Mouse (Mus musculus) cerebellum, adult 9-10 months (tissue): ENCODE results near the gene Cib3.

Experiments used
- DNase-seq: peaks from one replicate; pipeline ENCODE4 v3.0.0; 2022

The Cib3 gene

DNA sequence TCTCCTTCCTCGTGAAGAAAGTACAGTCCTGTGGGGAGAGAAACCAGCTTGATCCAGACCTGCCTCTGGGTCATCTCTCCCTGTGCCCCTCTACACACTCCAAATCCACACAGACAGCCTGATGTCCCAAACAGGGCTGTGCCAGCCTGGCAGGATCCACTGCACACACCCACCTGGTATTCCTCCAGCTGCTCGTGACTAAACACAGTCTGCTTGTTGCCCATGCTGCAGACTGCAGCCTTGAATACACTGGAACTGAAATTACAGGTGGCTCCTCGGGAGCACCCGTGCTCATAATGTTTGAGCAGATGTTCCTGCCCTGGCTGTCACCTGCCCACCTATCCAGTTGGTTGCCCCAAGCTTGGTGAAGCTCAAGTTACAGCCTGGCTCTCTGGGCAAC lies at the start of gene Cib3:
TSS of gene Cib3 (minus strand) at position 87 of the 400 bp plus-strand sequence.
- no peak for DNase-seq

- DNase-seq, result no peak
Observed at GRCm38 (mm10) chr8:72261872-72262271, 49.2 kb upstream of the Cib3 start.

DNA sequence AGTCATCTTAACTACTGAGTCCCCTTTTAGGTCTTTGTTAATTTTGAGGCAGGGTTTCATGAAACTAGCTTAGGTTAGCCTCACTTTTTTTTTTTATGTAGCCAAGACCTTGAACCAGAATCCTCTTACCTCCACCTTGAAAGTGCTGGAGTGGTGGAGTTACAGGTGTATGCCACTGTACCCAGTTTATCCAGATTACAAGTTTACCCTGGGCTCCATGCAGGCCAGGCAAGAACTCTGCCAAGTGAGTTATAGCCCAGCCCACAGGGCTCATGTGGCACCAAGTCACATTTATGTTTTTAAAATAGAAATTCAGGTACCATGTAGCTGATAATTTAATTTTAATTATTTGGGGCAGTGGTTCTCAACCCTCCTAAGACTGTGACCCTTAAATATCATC lies 48.8 kb upstream of the Cib3 start:
- DNase-seq, result no peak

GRCm38 (mm10) chr8:72261019-72261418 lies 48.4 kb upstream of the Cib3 start:
- DNase-seq, result peak; percentile 24

DNA sequence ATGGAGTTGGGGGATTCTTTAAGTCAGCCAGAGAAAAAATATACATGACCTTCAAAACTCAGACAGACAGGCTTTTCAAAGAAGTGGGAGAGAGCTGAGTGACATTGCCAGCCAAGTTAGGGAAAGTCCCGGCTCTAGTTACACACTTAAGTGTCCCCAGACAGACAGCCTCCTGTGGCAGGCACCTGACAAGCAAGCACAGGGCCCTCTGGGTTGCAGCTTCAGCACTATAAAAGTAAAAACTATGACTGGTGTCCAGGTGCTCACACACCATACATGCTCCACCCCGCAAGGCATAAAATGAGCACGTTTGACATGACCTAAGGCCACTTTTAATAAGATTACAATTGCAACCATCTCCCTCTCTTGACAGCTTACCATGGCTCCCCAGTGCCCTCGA lies 47.9 kb upstream of the Cib3 start:
- DNase-seq, result no peak

GRCm38 (mm10) chr8:72259862-72260261 lies 47.2 kb upstream of the Cib3 start:
- no peak for DNase-seq

GRCm38 (mm10) chr8:72257902-72258238 lies 45.2 kb upstream of the Cib3 start:
- DNase-seq, result no peak

GRCm38 (mm10) chr8:72257171-72257901 lies 44.7 kb upstream of the Cib3 start:
- no peak for DNase-seq

- DNase-seq, result no peak
Observed at GRCm38 (mm10) chr8:72244610-72245009, 32.0 kb upstream of the Cib3 start.

- no peak for DNase-seq
Observed at GRCm38 (mm10) chr8:72242226-72242625, 29.6 kb upstream of the Cib3 start.

GRCm38 (mm10) chr8:72240951-72241350 lies 28.3 kb upstream of the Cib3 start:
- DNase-seq, result peak; percentile 56

- no peak for DNase-seq
Observed at GRCm38 (mm10) chr8:72240403-72240763, 27.7 kb upstream of the Cib3 start.

DNA sequence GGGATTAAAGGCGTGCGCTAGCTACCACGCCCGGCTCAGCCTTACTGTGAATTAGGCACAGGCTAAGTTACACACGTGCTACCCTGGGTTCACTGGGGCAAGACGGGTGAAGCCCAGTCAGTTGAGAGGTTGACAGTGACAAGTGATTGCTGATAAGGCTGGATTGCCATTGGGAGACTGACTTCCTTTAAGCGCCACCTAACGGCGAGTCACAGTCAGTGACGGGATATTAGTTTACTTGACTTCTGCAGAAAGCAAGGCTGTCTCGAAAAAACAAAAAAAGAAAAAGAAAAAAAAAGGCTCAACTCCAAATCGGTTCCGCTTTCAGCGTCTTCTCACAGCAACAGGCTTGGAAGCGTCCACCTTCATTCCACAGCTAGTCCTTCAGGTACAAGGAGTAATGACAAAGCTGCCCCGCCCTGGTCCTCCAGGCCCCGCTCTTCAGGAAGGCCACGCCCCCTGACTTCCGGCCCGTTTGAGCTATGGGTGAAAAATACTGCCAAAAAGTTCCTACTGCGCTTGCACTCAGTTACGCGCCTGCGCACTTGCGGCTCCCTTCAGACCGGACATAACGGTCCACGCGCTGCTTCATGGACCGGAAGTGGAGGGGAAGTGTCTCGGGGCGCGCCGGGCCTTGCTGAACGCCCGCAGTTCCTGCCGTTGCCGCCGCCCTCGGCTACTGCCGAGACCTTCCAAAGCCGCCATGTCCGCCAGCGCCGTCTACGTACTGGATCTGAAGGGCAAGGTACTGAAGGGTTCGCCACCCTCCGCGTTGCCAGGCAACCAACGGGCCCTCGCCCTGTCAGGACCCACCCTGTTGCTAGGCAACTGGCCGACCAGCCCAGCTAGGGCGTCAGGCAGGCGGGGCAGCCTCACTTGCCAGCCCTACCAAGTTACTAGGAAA lies 27.1 kb upstream of the Cib3 start, which contains the start of gene Ap1m1:
TSS of gene Ap1m1 (plus strand) at position 520 of the 904 bp plus-strand sequence.
- DNase-seq, result peak; percentile 98

DNA sequence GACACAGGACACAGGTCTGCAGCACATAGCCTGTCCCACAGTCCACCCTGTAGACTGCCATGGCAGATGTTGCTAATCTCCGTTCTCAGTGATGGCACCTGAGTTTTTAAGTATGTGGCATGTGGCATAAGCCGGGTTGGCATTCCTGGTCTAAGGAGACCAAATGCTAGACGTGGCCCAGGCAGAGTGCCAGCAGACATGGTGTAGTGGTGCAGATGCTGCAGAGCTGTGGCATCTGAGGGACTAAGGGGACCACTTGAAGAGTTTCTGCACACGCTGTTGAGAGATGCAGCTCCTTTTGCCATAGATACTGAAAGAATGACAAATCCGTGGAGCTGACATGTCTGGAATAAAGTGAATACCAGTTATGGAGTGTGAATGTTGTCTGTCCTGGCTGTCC lies 10.0 kb upstream of the Cib3 start:
- DNase-seq, result no peak

DNA sequence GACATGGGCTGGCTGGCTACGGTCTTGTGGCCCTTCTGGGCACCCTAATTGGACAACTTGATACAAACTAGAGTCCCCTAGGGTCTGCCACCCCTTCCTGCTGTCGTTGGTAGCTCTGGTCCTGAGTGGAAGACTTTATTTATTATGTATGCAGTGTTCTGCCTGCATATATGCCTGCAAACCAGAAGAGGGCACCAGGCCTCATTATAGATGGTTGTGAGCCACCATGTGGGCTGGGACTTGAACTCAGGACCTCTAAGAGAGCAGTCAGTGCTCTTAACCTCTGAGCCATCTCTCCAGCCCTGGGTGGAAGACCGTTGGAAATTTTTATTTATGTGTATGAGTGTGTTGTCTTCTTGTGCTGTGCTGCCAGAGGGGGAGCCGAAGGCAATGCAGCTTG lies 8.1 kb upstream of the Cib3 start:
- no peak for DNase-seq

DNA sequence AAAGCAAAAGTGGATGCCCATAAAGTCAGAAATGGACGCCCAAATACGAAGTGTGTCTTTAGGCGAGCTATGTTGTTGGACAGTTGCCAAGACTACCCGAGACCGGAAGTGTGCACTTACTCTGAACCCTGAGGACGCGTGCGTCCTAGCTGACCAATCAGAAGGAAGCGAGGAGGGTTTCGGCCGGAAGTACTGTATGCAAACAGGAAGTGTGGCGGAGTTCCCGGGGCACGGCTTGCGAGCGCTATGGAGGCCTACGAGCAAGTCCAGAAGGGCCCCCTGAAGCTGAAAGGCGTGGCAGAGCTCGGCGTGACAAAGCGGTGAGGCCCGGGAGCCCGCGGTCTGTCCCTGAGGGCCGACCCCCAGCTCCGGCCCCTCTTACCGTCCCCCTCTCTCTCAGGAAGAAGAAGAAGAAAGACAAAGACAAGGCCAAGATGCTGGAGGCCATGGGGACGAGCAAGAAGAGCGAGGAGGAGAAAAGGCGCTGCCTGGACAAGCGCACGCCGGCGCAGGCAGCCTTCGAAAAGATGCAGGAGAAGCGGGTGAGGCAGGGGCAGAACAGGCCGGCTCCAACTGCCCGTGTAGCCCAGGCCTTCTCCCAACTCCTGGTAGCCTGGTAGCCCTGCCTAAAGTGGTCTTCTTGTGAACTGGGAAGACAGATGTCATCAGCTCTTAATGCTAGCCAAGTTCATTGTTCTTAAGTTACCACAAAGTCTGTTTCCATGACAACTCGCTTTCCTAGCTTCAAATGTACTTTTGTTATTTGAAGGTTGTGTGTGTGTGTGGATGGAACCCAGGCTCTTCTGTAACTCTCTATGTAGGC lies 7.1 kb upstream of the Cib3 start, which contains the start of gene Fam32a:
TSS of gene Fam32a (plus strand) at position 190 of the 823 bp plus-strand sequence.
- DNase-seq, result peak; percentile 92

- no peak for DNase-seq
Observed at GRCm38 (mm10) chr8:72218781-72219540, 6.3 kb upstream of the Cib3 start.

DNA sequence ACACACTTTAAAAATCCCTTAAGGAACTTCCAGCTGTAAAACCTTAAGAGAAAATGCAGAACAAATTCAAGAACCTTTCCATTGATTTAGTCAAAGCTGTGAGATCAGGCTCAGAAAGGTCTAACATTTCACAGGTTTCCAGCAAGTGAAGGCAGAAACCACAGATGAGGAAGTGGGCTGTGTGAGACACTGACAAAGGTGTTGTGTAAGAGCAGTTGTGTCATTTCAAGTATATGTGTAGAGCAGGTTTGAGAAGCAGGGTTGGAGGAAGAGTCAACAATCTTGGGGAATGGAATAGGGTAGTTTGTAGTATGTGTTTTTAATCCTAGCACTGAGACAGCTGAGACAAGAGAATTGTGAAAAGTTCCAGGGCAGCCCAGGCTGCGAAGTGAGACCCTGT lies 3.2 kb upstream of the Cib3 start:
- no peak for DNase-seq

DNA sequence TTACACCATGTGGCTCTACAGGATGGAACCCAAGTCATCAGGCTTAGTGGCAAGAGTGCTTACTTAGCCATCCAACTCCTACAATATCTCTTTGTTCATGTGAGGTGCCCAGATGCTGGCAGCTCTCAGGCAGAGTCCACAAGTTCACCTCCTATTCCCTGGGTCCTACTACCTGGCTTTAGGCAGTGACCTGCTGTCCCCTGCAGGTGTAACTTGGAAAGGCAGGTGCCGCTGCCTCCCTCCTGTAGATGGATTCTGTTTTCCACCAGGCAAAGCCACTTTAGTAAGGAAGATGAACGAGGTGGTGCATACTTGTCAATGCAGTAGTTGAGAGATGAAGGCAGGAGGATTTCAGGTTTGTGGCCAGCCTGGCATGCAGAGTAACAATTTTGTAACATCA lies 2.4 kb upstream of the Cib3 start:
- DNase-seq, result no peak

- no peak for DNase-seq
Observed at GRCm38 (mm10) chr8:72213536-72213935, 899 bp upstream of the Cib3 start, which contains the start of gene Gm11034. Gene Gm11034, minus strand, starts transcription at chr8:72213636.

DNA sequence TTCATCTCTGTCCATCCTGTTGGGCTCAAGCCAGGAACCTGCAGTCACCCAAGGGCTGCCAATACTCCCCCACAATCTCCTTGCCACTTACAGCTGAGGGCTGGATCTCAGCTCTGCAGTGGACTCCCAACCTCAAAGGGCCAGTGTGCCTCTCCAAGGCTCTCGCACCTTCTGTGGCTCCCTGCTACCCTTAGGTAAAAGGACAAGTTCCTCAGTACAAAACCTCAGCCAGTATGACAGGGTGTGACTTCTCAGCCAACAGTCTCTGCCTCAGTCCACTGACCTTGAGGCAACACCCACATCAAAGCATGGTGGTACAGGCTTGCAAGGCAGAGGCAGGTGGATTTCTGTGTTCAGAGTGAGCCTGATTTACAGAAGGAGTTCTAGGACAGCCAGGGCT lies 791 bp downstream of the Cib3 start:
- DNase-seq, result no peak

DNA sequence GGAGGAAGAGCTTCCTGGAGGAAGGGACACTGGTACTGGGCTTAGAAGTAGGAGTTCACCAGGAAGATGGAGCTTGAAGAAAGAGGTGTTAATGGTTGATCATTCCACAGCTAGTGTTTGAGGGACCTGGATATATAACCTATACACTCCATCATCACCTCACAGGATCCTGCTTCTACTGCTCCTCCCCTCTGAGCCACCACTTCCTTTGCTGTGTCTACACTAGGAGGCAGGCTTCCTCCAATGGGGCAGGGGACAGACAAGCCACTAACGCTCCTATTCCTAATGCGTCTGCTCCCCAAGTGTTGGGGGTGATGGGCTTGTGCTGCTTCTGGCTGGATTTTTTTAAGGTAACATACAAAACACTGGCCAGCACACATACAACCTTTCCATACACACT lies 1.9 kb downstream of the Cib3 start:
- DNase-seq, result no peak
